Mouse (Mus musculus) spleen, postnatal 4 days (tissue): Measurements from ENCODE around the gene Polr3a.
A peak's percentile ranks its signal among the peaks of the same experiment; 100 is the strongest.

Experiments
- DNase-seq, 2 experiments: peaks; one replicate each; pipeline ENCODE4 v3.0.0; 2022; ENCODE audit warnings: low spot score in 2 of 2

The Polr3a gene

GRCm38 (mm10) chr14:24486773-24487227, at the start of gene Polr3a, which contains the start of gene Rps24:
Gene Polr3a, minus strand, starts transcription at chr14:24487058.
Gene Rps24, plus strand, starts transcription at chr14:24487125.
- peak; percentile 85 to 93 for DNase-seq

- no peak for DNase-seq
These were observed 48.1 kb upstream of the Polr3a start for GRCm38 (mm10) chr14:24534865-24535545.

GRCm38 (mm10) chr14:24530228-24530627, 43.4 kb upstream of the Polr3a start:
- DNase-seq, result no peak

GRCm38 (mm10) chr14:24526440-24526839, 39.6 kb upstream of the Polr3a start:
- DNase-seq, result no peak

- no peak for DNase-seq
These were observed 39.0 kb upstream of the Polr3a start for GRCm38 (mm10) chr14:24525677-24526415.

GRCm38 (mm10) chr14:24525137-24525536, 38.3 kb upstream of the Polr3a start:
- DNase-seq, result no peak

GRCm38 (mm10) chr14:24521597-24521996, 34.7 kb upstream of the Polr3a start:
- DNase-seq, result no peak

GRCm38 (mm10) chr14:24512527-24513161, 25.8 kb upstream of the Polr3a start:
- no peak for DNase-seq

GRCm38 (mm10) chr14:24510679-24511078, 23.8 kb upstream of the Polr3a start:
- DNase-seq, result no peak

GRCm38 (mm10) chr14:24510218-24510617, 23.4 kb upstream of the Polr3a start:
- DNase-seq, result no peak

GRCm38 (mm10) chr14:24509557-24509956, 22.7 kb upstream of the Polr3a start:
- DNase-seq, result no peak

GRCm38 (mm10) chr14:24508070-24508773, 21.4 kb upstream of the Polr3a start:
- DNase-seq, result no peak

- no peak for DNase-seq
These were observed 20.7 kb upstream of the Polr3a start for GRCm38 (mm10) chr14:24507452-24508069.

GRCm38 (mm10) chr14:24501256-24501655, 14.4 kb upstream of the Polr3a start:
- DNase-seq, result no peak

- DNase-seq, result no peak
These were observed 14.0 kb upstream of the Polr3a start for GRCm38 (mm10) chr14:24500845-24501186.

- DNase-seq, result peak; percentile 63 to 85
These were observed 13.4 kb upstream of the Polr3a start for GRCm38 (mm10) chr14:24500091-24500844.

- DNase-seq, result no peak
These were observed 12.6 kb upstream of the Polr3a start for GRCm38 (mm10) chr14:24499478-24499877.

GRCm38 (mm10) chr14:24498561-24499255, 11.8 kb upstream of the Polr3a start:
- DNase-seq, result no peak

GRCm38 (mm10) chr14:24497443-24497842, 10.6 kb upstream of the Polr3a start:
- DNase-seq, result no peak

GRCm38 (mm10) chr14:24496507-24496906, 9.6 kb upstream of the Polr3a start:
- DNase-seq, result no peak
